Mouse (Mus musculus) cerebellum, adult 2 months (tissue): Measurements from ENCODE around the gene Hacd2. TPM values are rescaled to one million over a fixed set of nuclear protein-coding genes. Genes with fewer than 3 reads are reported as not detected.

Experiments used
- DNase-seq, 2 experiments: peaks; one replicate each; pipeline ENCODE4 v3.0.0; 2021
- H3K27ac ChIP-seq: fragments of 200-500 bp; 2 replicates; pipeline ENCODE4 v1.5.1; 2012; ENCODE audit warnings: low read length, control low read depth, inconsistent platforms; ENCODE audit not compliant: insufficient read depth
- H3K27me3 ChIP-seq: fragments of 200-500 bp; 2 replicates; pipeline ENCODE4 v1.6.1; 2012; ENCODE audit warnings: inconsistent platforms, mild to moderate bottlenecking, low read length, moderate library complexity; ENCODE audit not compliant: control insufficient read depth, insufficient read depth
- H3K4me1 ChIP-seq: fragments of 200-500 bp; 2 replicates; pipeline ENCODE4 v1.6.1; 2011; ENCODE audit warnings: low read length; ENCODE audit not compliant: control insufficient read depth, insufficient read depth
- H3K4me3 ChIP-seq: fragments of 200-500 bp; replicated peaks from 2 replicates; pipeline ENCODE3; 2011; ENCODE audit warnings: mild to moderate bottlenecking, low read depth, low read length, control low read depth; ENCODE audit not compliant: insufficient read depth
- CTCF ChIP-seq: fragments of 200-500 bp; IDR thresholded peaks from 2 replicates; pipeline ENCODE4 v1.5.1; 2011; ENCODE audit warnings: low read depth, mild to moderate bottlenecking, control low read depth, low read length, moderate library complexity, borderline replicate concordance; ENCODE audit not compliant: insufficient read depth
- POLR2A ChIP-seq: fragments of 200-500 bp; IDR thresholded peaks from 2 replicates; pipeline ENCODE4 v1.6.1; 2011; ENCODE audit warnings: low read length, control low read depth, borderline replicate concordance; ENCODE audit not compliant: insufficient read depth
- WGBS: fragments of 180-500 bp; shearing (Covaris S2); methylation state at CpG from one replicate; pipeline ENCODE4 v1.1.7; 2018; 5-methylcytosine and 5-hydroxymethylcytosine counted together
- polyA plus RNA-seq: library from polyadenylated mRNA; depleted of rRNA; stranded (reverse); fragments of >200 nt; gene quantifications from 2 replicates; pipeline ENCODE4 v1.2.3, GENCODE M21; 2012

Gene Hacd2
- polyA plus RNA-seq, 1 experiment = 33.1 TPM

DNA sequence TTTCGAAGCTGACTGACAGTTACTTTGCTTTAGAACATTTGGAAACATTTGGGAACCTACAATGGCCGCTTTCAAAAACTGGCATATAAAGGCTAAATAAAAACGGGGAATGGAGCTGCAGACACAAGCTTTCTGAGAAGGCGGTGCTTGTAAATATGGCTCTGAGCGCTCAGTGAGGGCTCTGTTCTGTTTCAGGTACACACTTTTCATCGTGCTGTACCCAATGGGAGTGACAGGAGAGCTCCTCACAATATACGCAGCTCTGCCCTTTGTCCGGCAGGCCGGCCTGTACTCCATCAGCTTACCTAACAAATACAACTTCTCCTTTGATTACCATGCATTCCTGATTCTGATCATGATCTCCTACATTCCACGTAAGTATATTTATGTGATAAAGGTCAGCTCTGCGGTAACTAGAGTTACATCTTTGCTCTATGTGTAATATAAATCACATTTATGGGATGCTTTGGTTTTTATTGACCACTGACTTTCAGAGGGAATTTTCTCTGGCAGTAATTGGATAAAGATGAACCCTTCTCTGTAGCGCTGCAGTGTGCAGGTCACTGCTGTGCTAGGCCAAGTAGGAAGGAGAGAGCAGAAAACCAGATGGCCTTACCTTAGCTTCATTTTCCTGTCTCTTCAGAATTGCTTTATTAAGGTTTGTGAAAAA, 79.7 kb downstream of the Hacd2 start:
- H3K4me1 ChIP-seq = no peaks in the 10 kb centered on the region
- WGBS = 94% methylated on average over 12 of the region's 12 CpGs
- H3K27ac ChIP-seq = no peak overlapping the region
- no peak for DNase-seq
- TF ChIP-seq POLR2A (no peak), CTCF (no peak)
- H3K27me3 ChIP-seq = no peaks in the 10 kb centered on the region
- H3K4me3 ChIP-seq = no peak overlapping the region

DNA sequence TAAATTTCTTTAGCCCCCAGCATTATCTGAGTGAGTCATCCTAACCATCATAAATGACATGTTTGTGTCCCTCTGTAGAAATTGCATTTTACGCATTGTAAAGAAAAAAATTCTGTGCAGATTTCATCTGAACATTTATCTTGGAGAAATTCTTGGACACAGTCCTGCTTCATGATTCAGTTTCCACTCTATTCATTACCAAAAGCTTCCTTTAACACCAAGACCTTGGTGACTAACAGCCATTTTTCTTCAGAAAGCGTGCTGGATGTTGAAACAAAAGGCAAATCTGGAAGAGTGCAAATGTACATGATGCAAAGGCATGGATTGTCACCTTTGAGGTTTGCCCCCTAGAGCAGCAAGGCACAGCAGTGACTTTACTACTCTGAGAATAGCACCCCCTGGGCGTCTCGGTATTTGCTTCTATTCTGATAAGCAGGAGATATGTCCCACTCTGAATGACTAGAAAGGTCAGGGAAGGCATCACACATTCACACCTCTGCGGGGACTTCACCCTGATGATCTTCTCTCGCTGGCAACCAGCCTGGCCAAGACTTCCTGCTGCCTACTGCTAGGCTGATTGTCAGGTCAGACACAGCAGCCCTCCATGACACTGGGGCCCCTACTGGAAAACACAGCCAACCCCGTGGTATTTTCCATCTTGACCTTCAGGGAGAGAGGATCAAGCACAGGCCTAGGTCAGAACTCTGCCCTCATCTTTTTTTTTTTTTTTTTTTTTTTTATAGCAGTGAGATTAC, 80.8 kb downstream of the Hacd2 start:
- 56% methylated on average over 7 of the region's 7 CpGs for WGBS
- TF ChIP-seq CTCF (no peak), POLR2A (no peak)
- no peak overlapping the region for H3K27ac ChIP-seq

DNA sequence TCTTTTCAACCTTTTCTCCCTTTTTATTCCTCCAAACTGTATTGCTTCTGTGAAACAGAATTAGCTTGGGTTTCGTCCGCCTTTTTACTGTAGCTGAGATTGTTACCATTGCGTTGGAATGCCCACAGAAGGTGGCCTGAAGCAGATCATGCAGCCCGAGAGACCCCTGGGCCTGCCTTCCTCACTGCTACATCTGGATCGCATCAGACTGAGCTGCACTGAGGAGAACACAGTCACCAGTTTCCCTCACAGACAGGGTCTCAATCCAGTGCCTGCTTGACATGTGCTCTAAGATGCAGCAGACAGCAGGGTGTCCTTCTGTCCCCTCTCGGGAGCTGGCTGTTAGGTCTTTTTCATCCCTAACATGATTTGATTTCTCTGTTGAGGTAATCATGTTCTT, 85.8 kb downstream of the Hacd2 start:
- Histone ChIP-seq H3K4me1 (no peaks in the 10 kb centered on the region), H3K4me3 (no peak overlapping the region), H3K27me3 (no peaks in the 10 kb centered on the region), H3K27ac (no peak overlapping the region)
- DNase-seq = no peak
- 84% methylated on average over 6 of the region's 6 CpGs for WGBS
- no peak for TF ChIP-seq POLR2A
- no peak for TF ChIP-seq CTCF

More for the DNA sequence above, 80.8 kb downstream of the Hacd2 start:
- Histone ChIP-seq H3K4me3 (no peak overlapping the region), H3K27me3 (no peaks in the 10 kb centered on the region), H3K4me1 (no peaks in the 10 kb centered on the region)
- peak in 1 of 2 experiments; percentile 20 for DNase-seq

DNA sequence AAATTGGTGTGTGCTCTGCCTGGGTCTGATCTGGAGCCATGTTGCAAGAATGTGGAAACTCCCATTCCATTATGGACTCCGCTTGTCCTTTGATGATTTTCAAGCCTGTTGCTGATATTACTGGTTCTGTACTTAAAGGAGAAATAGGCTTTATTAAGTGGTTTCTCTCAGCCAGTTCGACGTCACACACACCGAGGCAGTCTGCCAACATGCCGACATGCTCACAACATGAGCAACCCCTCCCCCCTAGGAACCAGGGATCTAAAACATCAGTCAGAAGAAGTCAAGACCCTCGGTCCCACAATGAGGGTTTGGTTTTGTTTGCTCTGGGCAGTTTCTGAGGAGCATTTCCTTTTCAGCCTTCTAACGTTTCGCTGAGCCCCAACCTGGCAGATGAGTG, 86.9 kb downstream of the Hacd2 start:
- Histone ChIP-seq H3K4me1 (no peaks in the 10 kb centered on the region), H3K27ac (no peak overlapping the region), H3K4me3 (no peak overlapping the region), H3K27me3 (no peaks in the 10 kb centered on the region)
- DNase-seq = no peak
- WGBS = 55% methylated on average over 8 of the region's 8 CpGs
- no peak for TF ChIP-seq POLR2A
- no peak for TF ChIP-seq CTCF

- TF ChIP-seq POLR2A (no peak), CTCF (no peak)
- Histone ChIP-seq H3K27ac (no peak overlapping the region), H3K27me3 (no peaks in the 10 kb centered on the region), H3K4me3 (no peak overlapping the region), H3K4me1 (no peaks in the 10 kb centered on the region)
- DNase-seq = no peak
- 60% methylated on average over 7 of the region's 7 CpGs for WGBS
Measured at GRCm38 (mm10) chr16:35109656-35110291, 87.5 kb downstream of the Hacd2 start.

GRCm38 (mm10) chr16:35110410-35111142, 88.3 kb downstream of the Hacd2 start:
- WGBS = 23% methylated on average over 10 of the region's 10 CpGs
- TF ChIP-seq POLR2A (no peak), CTCF (peak; percentile 98)
- no peaks in the 10 kb centered on the region for H3K27me3 ChIP-seq
- DNase-seq = peak; percentile 72 to 86
- H3K27ac ChIP-seq = no peak overlapping the region
- H3K4me1 ChIP-seq = no peaks in the 10 kb centered on the region
- no peak overlapping the region for H3K4me3 ChIP-seq

- Histone ChIP-seq H3K27me3 (no peaks in the 10 kb centered on the region), H3K27ac (no peak overlapping the region), H3K4me3 (no peak overlapping the region), H3K4me1 (no peaks in the 10 kb centered on the region)
- no peak for TF ChIP-seq POLR2A
- peak; percentile 25; the same call in 1 of the 2 replicates for TF ChIP-seq CTCF
- WGBS = 70% methylated on average over 8 of the region's 8 CpGs
- DNase-seq = peak in 1 of 2 experiments; percentile 15
Measured at GRCm38 (mm10) chr16:35111143-35111620, 89.0 kb downstream of the Hacd2 start.
